In genomic region chr16:96109673-96110072, GRCm38 (mm10) we compare ENCODE assay signal across 26 mouse cellular contexts. TPM values are rescaled to one million over a fixed set of nuclear protein-coding genes. Genes with fewer than 3 reads are reported as not detected.
A peak's percentile ranks its signal among the peaks of the same experiment; 100 is the strongest.
DNase-seq lines count a peak whose midpoint lies in the region; ATAC-seq and TF ChIP-seq lines count a peak whose summit lies in the region.
"Had no signal": no experiment of that assay in that cellular context is flagged by ENCODE, and none has a peak within 500 bp of the region (broad histone marks: within the 10 kb centered on the region; RNA-seq: fewer than 3 reads in every experiment).

No protein-coding gene starts in this region.

- TF ChIP-seq CTCF in liver, postnatal 0 days (IDR thresholded peaks at IDR 0.05; ENCODE audit: low read depth) = no peak

- 41% methylated on average over 4 of the region's 4 CpGs for WGBS in liver, postnatal 0 days (ENCODE audit: insufficient replicate concordance)
- 58% methylated on average over 4 of the region's 4 CpGs for WGBS in liver, embryonic 11.5 days
- WGBS in hindbrain, embryonic 10.5 days = 73% methylated on average over 4 of the region's 4 CpGs

- no peaks in the 10 kb centered on the region for H3K9me3 ChIP-seq in liver, postnatal 0 days (ENCODE audit: low read length)
- H3K9me3 ChIP-seq in liver, embryonic 11.5 days (ENCODE audit: control insufficient read depth, low read length) = no peaks in the 10 kb centered on the region
- H3K9me3 ChIP-seq in hindbrain, embryonic 10.5 days = no peaks in the 10 kb centered on the region
- H3K9me3 ChIP-seq: embryonic facial prominence, embryonic 12.5 days; embryonic facial prominence, embryonic 15.5 days; heart, embryonic 12.5 days; heart, embryonic 15.5 days; hindbrain, embryonic 15.5 days had no signal

- ATAC-seq in liver, postnatal 0 days = no peak
- no peak for ATAC-seq in liver, embryonic 11.5 days (replicated peaks; ENCODE audit: low FRiP score)
- peak; percentile 79 for ATAC-seq in neutrophil, adult 5-6 weeks (ENCODE audit: extremely low read depth, insufficient number of reproducible peaks, low FRiP score, poor library complexity, severe bottlenecking)
- ATAC-seq: activated CD4-positive, CD25-positive, alpha-beta regulatory T cell, adult 4 months; CD4-positive, CD25-positive, alpha-beta regulatory T cell, adult 4 months; forebrain, embryonic 14.5 days; forebrain, postnatal 0 days had no signal

- no peaks in the 10 kb centered on the region for H3K36me3 ChIP-seq in liver, postnatal 0 days (replicated peaks; ENCODE audit: insufficient read depth, low read length)
- no peaks in the 10 kb centered on the region for H3K36me3 ChIP-seq in liver, embryonic 11.5 days (ENCODE audit: control insufficient read depth, insufficient read depth, low read length)
- H3K36me3 ChIP-seq in hindbrain, embryonic 10.5 days = no peaks in the 10 kb centered on the region
- H3K36me3 ChIP-seq: embryonic facial prominence, embryonic 12.5 days; embryonic facial prominence, embryonic 15.5 days; heart, embryonic 12.5 days; heart, embryonic 15.5 days; hindbrain, embryonic 15.5 days had no signal

- H3K9ac ChIP-seq in liver, postnatal 0 days (replicated peaks) = no peak overlapping the region
- H3K9ac ChIP-seq in liver, embryonic 11.5 days (ENCODE audit: low read depth, low read length) = no peak overlapping the region
- H3K9ac ChIP-seq: embryonic facial prominence, embryonic 12.5 days; embryonic facial prominence, embryonic 15.5 days; forebrain, postnatal 0 days; heart, embryonic 12.5 days; heart, embryonic 15.5 days; hindbrain, embryonic 15.5 days had no signal

- no peaks in the 10 kb centered on the region for H3K27me3 ChIP-seq in liver, postnatal 0 days (ENCODE audit: insufficient read depth, low read length)
- H3K27me3 ChIP-seq in liver, embryonic 11.5 days (replicated peaks; ENCODE audit: control insufficient read depth, insufficient read depth, low read length) = no peaks in the 10 kb centered on the region
- no peaks in the 10 kb centered on the region for H3K27me3 ChIP-seq in hindbrain, embryonic 10.5 days (ENCODE audit: insufficient read depth, poor library complexity, severe bottlenecking)
- H3K27me3 ChIP-seq: embryonic facial prominence, embryonic 12.5 days; embryonic facial prominence, embryonic 15.5 days; heart, embryonic 12.5 days; heart, embryonic 15.5 days; hindbrain, embryonic 15.5 days had no signal

- H3K27ac ChIP-seq in liver, postnatal 0 days (ENCODE audit: low read depth) = peak overlapping the region; percentile 39; the same call in 1 of the 2 replicates
- no peak overlapping the region for H3K27ac ChIP-seq in liver, embryonic 11.5 days (ENCODE audit: low read depth, low read length)
- no peak overlapping the region for H3K27ac ChIP-seq in hindbrain, embryonic 10.5 days
- H3K27ac ChIP-seq: embryonic facial prominence, embryonic 12.5 days; embryonic facial prominence, embryonic 15.5 days; gastrocnemius, adult 2 months; heart, embryonic 15.5 days; hindbrain, embryonic 15.5 days had no signal

- H3K4me2 ChIP-seq in liver, postnatal 0 days (ENCODE audit: low read depth, low read length) = no peak overlapping the region
- no peak overlapping the region for H3K4me2 ChIP-seq in liver, embryonic 11.5 days
- H3K4me2 ChIP-seq: embryonic facial prominence, embryonic 12.5 days; embryonic facial prominence, embryonic 15.5 days; heart, embryonic 12.5 days; heart, embryonic 15.5 days; hindbrain, embryonic 15.5 days had no signal

- no peak for DNase-seq in liver, postnatal 0 days
- DNase-seq in liver, embryonic 11.5 days (ENCODE audit: low spot score) = no peak
- peak; percentile 78 to 81 for DNase-seq in spleen, postnatal 36 days (ENCODE audit: low spot score in 2 of 2)
- no peak for DNase-seq in spleen, postnatal 14 days (ENCODE audit: low spot score in 2 of 2)
- no peak for DNase-seq in hindbrain, embryonic 10.5 days (ENCODE audit: low spot score)
- no peak for DNase-seq in gastrocnemius, postnatal 10 days
- DNase-seq: adrenal gland, adult 8-10 months; adrenal gland, postnatal 25 days; cerebellum, adult 18-20 months; cerebellum, adult 9-10 months; cerebellum, postnatal 14 days; forebrain, postnatal 0 days; gastrocnemius, adult 2 months; gastrocnemius, postnatal 25 days; heart, adult 18-20 months; heart, postnatal 10 days; heart, postnatal 36 days had no signal

- H3K4me1 ChIP-seq in liver, postnatal 0 days (ENCODE audit: insufficient read depth) = no peaks in the 10 kb centered on the region
- no peaks in the 10 kb centered on the region for H3K4me1 ChIP-seq in liver, embryonic 11.5 days (replicated peaks; ENCODE audit: control insufficient read depth, insufficient read depth, low read length)
- H3K4me1 ChIP-seq in hindbrain, embryonic 10.5 days (replicated peaks) = no peaks in the 10 kb centered on the region
- H3K4me1 ChIP-seq: embryonic facial prominence, embryonic 15.5 days; hindbrain, embryonic 15.5 days had no signal

- TF ChIP-seq EP300 in liver, postnatal 0 days (IDR thresholded peaks at IDR 0.05; ENCODE audit: low read depth) = no peak

- no peak overlapping the region for H3K4me3 ChIP-seq in liver, postnatal 0 days (ENCODE audit: low read depth, low read length)
- no peak overlapping the region for H3K4me3 ChIP-seq in liver, embryonic 11.5 days (ENCODE audit: low read depth, low read length)
- H3K4me3 ChIP-seq in hindbrain, embryonic 10.5 days = no peak overlapping the region
- H3K4me3 ChIP-seq: embryonic facial prominence, embryonic 12.5 days; embryonic facial prominence, embryonic 15.5 days; gastrocnemius, adult 2 months; heart, embryonic 12.5 days; heart, embryonic 15.5 days; hindbrain, embryonic 15.5 days had no signal

RNA-seq across cellular contexts. Expression of gene Hmgn1, which starts 17.9 kb away (rescaled TPM):
- polyA plus RNA-seq in liver, postnatal 0 days (2015; fragmentation: Nextera tagmentation; extraction: Ambion mirVana) = 109 and 113 TPM in 2 replicates
- 450 and 470 TPM in 2 replicates for polyA plus RNA-seq in liver, embryonic 11.5 days (2014; fragmentation: Nextera tagmentation; extraction: Ambion mirVana)
- total RNA-seq in neutrophil, adult 5-6 weeks (2017) = 97.1 and 160 TPM in 2 replicates
- 705 and 803 TPM in 2 replicates for polyA plus RNA-seq in hindbrain, embryonic 10.5 days (2016; fragmentation: Nextera tagmentation; extraction: Ambion mirVana)
- total RNA-seq in gastrocnemius, postnatal 10 days (2021) = 100 to 1,000 TPM in 1 of 2 experiments, 10 to 100 TPM in 1; 89.4 to 103 TPM

RNA-seq across cellular contexts. Expression of gene Brwd1, which starts 27.3 kb away (rescaled TPM):
- polyA plus RNA-seq in liver, postnatal 0 days (2015; fragmentation: Nextera tagmentation; extraction: Ambion mirVana) = 12.3 and 12.8 TPM in 2 replicates
- 46.3 and 52.0 TPM in 2 replicates for polyA plus RNA-seq in liver, embryonic 11.5 days (2014; fragmentation: Nextera tagmentation; extraction: Ambion mirVana)
- total RNA-seq in neutrophil, adult 5-6 weeks (2017) = 507 and 521 TPM in 2 replicates
- polyA plus RNA-seq in hindbrain, embryonic 10.5 days (2016; fragmentation: Nextera tagmentation; extraction: Ambion mirVana) = 138 and 164 TPM in 2 replicates
- 10 to 100 TPM; 86.5 to 98.7 TPM for total RNA-seq in gastrocnemius, postnatal 10 days (2021)

RNA-seq across cellular contexts. Expression of gene Wrb, which starts 35.5 kb away (rescaled TPM):
- 5.5 and 6.1 TPM in 2 replicates for polyA plus RNA-seq in liver, postnatal 0 days (2015; fragmentation: Nextera tagmentation; extraction: Ambion mirVana)
- 48.3 and 53.6 TPM in 2 replicates for polyA plus RNA-seq in liver, embryonic 11.5 days (2014; fragmentation: Nextera tagmentation; extraction: Ambion mirVana)
- total RNA-seq in neutrophil, adult 5-6 weeks (2017) = 6.6 and 8.2 TPM in 2 replicates
- 115 and 117 TPM in 2 replicates for polyA plus RNA-seq in hindbrain, embryonic 10.5 days (2016; fragmentation: Nextera tagmentation; extraction: Ambion mirVana)
- 10 to 100 TPM in 1 of 2 experiments, 1 to 10 TPM in 1; 9.6 to 12.1 TPM for total RNA-seq in gastrocnemius, postnatal 10 days (2021)

Comparison
In these comparisons a context has a peak if more than half of its experiments do, and no peak if none do; other contexts are left out.
1. DNase-seq: peak in spleen, postnatal 36 days (2 of 2); none in liver, postnatal 0 days (single experiment), liver, embryonic 11.5 days (single experiment), spleen, postnatal 14 days (0 of 2), hindbrain, embryonic 10.5 days (single experiment) and gastrocnemius, postnatal 10 days (single experiment).